Mouse (Mus musculus): Measurements from ENCODE around the gene Rita1.
A peak's percentile ranks its signal among the peaks of the same experiment; 100 is the strongest.

- TF ChIP-seq CTCF (IDR thresholded peaks at IDR 0.05; ENCODE audit: extremely low read depth, insufficient read depth, insufficient read length, insufficient replicate concordance) (no peak), POLR2A (IDR thresholded peaks at IDR 0.05; ENCODE audit: low read depth, low read length) (0 out of 2 replicates have a peak, but pooled peaks have one; percentile 5)
These were observed 24.8 kb downstream of the Rita1 start for GRCm38 (mm10) chr5:120587616-120587926.
